Mouse (Mus musculus) spleen, adult 2 months (tissue): ENCODE data around the gene Erc2.

Experiments used
- CTCF ChIP-seq: fragments of 200-500 bp; IDR thresholded peaks from 2 replicates; pipeline ENCODE4 v1.5.1; 2011; ENCODE audit warnings: mild to moderate bottlenecking, inconsistent platforms; ENCODE audit not compliant: insufficient read depth, insufficient read length, insufficient replicate concordance; ENCODE audit errors: extremely low read depth
- POLR2A ChIP-seq: fragments of 200-500 bp; IDR thresholded peaks from 2 replicates; pipeline ENCODE4 v1.6.1; 2011; ENCODE audit warnings: low read depth, low read length, inconsistent platforms

GRCm38 (mm10) chr14:27862299-27862698 is 240.1 kb downstream of the Erc2 start:
- TF ChIP-seq CTCF = no peak
- no peak for TF ChIP-seq POLR2A
